17 mouse cellular contexts compared by ENCODE assay signal in the genomic region with DNA sequence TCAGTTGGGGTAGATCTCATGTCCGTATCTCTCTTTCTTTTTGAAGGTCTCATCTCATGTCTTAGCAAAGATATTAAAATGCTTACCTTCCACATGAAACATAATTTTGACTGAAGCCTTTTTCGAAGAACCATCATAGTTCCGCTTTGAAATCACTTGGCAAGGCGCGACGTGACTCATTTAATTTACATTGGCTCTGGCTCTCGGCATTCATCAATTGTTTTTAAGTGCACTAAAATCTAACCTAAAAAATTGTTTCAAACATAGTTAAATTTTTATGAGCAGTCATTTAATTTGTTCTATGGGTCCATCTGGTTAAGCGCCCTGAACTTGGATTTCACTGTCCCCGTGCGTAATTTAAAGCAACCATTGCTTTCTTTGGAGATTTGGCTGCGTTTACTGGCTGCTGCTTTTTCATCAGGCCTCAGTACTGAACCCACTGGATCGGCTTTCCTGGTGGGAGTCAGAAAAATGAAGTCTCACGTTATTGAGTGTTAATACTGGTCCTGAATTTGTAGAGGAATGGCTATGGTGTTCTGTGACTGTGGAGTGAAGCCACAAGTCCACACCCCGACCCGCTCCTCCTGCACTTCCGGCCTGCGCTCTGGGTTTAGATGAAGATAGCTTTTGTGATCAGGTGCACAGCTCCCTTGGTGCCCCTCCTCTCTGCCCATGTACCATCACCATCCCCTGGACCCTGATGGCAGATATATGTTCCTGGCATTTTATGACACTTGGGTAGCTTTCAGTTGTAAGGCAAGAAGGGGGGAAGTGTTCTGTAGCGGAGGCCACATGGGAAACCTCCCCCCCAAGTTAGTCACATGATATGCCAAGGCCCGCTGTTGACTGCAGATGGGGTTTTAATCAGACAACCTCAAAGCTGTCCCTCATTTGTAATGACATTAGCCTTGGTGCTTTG. TPM values are rescaled to one million over a fixed set of nuclear protein-coding genes. Genes with fewer than 3 reads are reported as not detected.
DNase-seq lines count a peak whose midpoint lies in the region; ATAC-seq lines count a peak whose summit lies in the region.
"Had no signal": no experiment of that assay in that cellular context is flagged by ENCODE, and none has a peak within 500 bp of the region (broad histone marks: within the 10 kb centered on the region; RNA-seq: fewer than 3 reads in every experiment).

No protein-coding gene starts in this region.

- no peaks in the 10 kb centered on the region for H3K36me3 ChIP-seq in kidney, embryonic 15.5 days
- H3K36me3 ChIP-seq in limb, embryonic 13.5 days = no peaks in the 10 kb centered on the region
- no peaks in the 10 kb centered on the region for H3K36me3 ChIP-seq in liver, embryonic 16.5 days (ENCODE audit: control insufficient read depth, insufficient read depth)
- H3K36me3 ChIP-seq: embryonic facial prominence, embryonic 15.5 days; forebrain, embryonic 10.5 days; midbrain, embryonic 10.5 days had no signal

- peak; percentile 63 for ATAC-seq in kidney, embryonic 15.5 days (replicated peaks; ENCODE audit: low FRiP score)
- ATAC-seq in limb, embryonic 13.5 days (ENCODE audit: low FRiP score, low read depth) = peak; percentile 61
- ATAC-seq in liver, embryonic 16.5 days (ENCODE audit: low read depth) = no peak

- WGBS in kidney, embryonic 15.5 days = 35% methylated on average over 19 of the region's 19 CpGs
- 51% methylated on average over 19 of the region's 19 CpGs for WGBS in limb, embryonic 13.5 days
- whole genome bisulfite sequencing in liver, embryonic 16.5 days (ENCODE audit: insufficient replicate concordance) = 73% methylated on average over 19 of the region's 19 CpGs

- peak overlapping the region; percentile 44 for H3K4me2 ChIP-seq in kidney, embryonic 15.5 days
- H3K4me2 ChIP-seq in limb, embryonic 13.5 days (replicated peaks) = peak overlapping the region; percentile 30
- no peak overlapping the region for H3K4me2 ChIP-seq in liver, embryonic 16.5 days (ENCODE audit: low read depth, low read length)
- H3K4me2 ChIP-seq: embryonic facial prominence, embryonic 15.5 days had no signal

- no peaks in the 10 kb centered on the region for H3K27me3 ChIP-seq in kidney, embryonic 15.5 days
- H3K27me3 ChIP-seq in limb, embryonic 13.5 days = no peaks in the 10 kb centered on the region; the same call in 1 of the 2 replicates
- no peaks in the 10 kb centered on the region for H3K27me3 ChIP-seq in liver, embryonic 16.5 days (ENCODE audit: control insufficient read depth, insufficient read depth, low read depth, low read length)
- H3K27me3 ChIP-seq: embryonic facial prominence, embryonic 15.5 days had no signal

- peak overlapping the region; percentile 76 for H3K27ac ChIP-seq in kidney, embryonic 15.5 days
- H3K27ac ChIP-seq in limb, embryonic 13.5 days = 0 out of 2 replicates have a peak overlapping the region, but pooled peaks have one; percentile 24
- H3K27ac ChIP-seq in liver, embryonic 16.5 days (ENCODE audit: low read length) = peak overlapping the region; percentile 75
- H3K27ac ChIP-seq: embryonic facial prominence, embryonic 15.5 days; forebrain, embryonic 10.5 days; midbrain, embryonic 10.5 days had no signal

- H3K9me3 ChIP-seq in kidney, embryonic 15.5 days (replicated peaks) = no peaks in the 10 kb centered on the region
- H3K9me3 ChIP-seq in limb, embryonic 13.5 days = no peaks in the 10 kb centered on the region
- no peaks in the 10 kb centered on the region for H3K9me3 ChIP-seq in liver, embryonic 16.5 days (replicated peaks; ENCODE audit: control insufficient read depth, low read length)
- H3K9me3 ChIP-seq: embryonic facial prominence, embryonic 15.5 days; forebrain, embryonic 10.5 days; midbrain, embryonic 10.5 days had no signal

- no peak overlapping the region for H3K4me3 ChIP-seq in kidney, embryonic 15.5 days (replicated peaks)
- no peak overlapping the region for H3K4me3 ChIP-seq in limb, embryonic 13.5 days
- H3K4me3 ChIP-seq in liver, embryonic 16.5 days (ENCODE audit: low read depth, low read length) = no peak overlapping the region
- H3K4me3 ChIP-seq: embryonic facial prominence, embryonic 15.5 days; forebrain, embryonic 10.5 days; midbrain, embryonic 10.5 days had no signal

- DNase-seq in kidney, adult 9 months = no peak
- peak; percentile 27 for DNase-seq in NIH3T3 (ENCODE audit: low read depth)
- DNase-seq in frontal cortex, postnatal 14 days (ENCODE audit: low spot score in 2 of 2) = no peak
- DNase-seq in lung, postnatal 4 days = no peak
- DNase-seq: adrenal gland, adult 2 months; cerebellum, adult 2 months; cerebellum, postnatal 36 days; lung, adult 18-20 months; lung, postnatal 14 days; retina, postnatal 1 day; thymus, adult 2 months had no signal

- peaks cover 33% of the 10 kb centered on the region for H3K4me1 ChIP-seq in kidney, embryonic 15.5 days
- peaks cover 17% of the 10 kb centered on the region for H3K4me1 ChIP-seq in limb, embryonic 13.5 days
- H3K4me1 ChIP-seq in liver, embryonic 16.5 days (ENCODE audit: control insufficient read depth, low read depth, low read length) = no peaks in the 10 kb centered on the region
- H3K4me1 ChIP-seq: forebrain, embryonic 10.5 days; midbrain, embryonic 10.5 days had no signal

- no peak overlapping the region for H3K9ac ChIP-seq in kidney, embryonic 15.5 days
- H3K9ac ChIP-seq in limb, embryonic 13.5 days = no peak overlapping the region
- H3K9ac ChIP-seq in liver, embryonic 16.5 days (ENCODE audit: low read depth, low read length) = no peak overlapping the region
- H3K9ac ChIP-seq: embryonic facial prominence, embryonic 15.5 days had no signal

RNA-seq across cellular contexts. Expression of a gene that starts 41.6 kb away (rescaled TPM):
- 19.6 and 22.6 TPM in 2 replicates for polyA plus RNA-seq in kidney, embryonic 15.5 days (2015; fragmentation: Nextera tagmentation; extraction: Ambion mirVana)
- 13.5 and 15.6 TPM in 2 replicates for polyA plus RNA-seq in limb, embryonic 13.5 days (2015; fragmentation: Nextera tagmentation; extraction: Ambion mirVana)
- 3.0 and 4.4 TPM in 2 replicates for polyA plus RNA-seq in liver, embryonic 16.5 days (2015; fragmentation: Nextera tagmentation; extraction: Ambion mirVana)

Comparison
In these comparisons a context has a peak if more than half of its experiments do, and no peak if none do; other contexts are left out.
1. H3K27ac ChIP-seq: peak in every context shown above with its lines; median percentile 76 in kidney, embryonic 15.5 days; 75 in liver, embryonic 16.5 days; 24 in limb, embryonic 13.5 days.